Mouse (Mus musculus): Measurements from ENCODE around the gene Gm10799.

- TF ChIP-seq POLR2A (IDR thresholded peaks at IDR 0.05; ENCODE audit: extremely low read depth, insufficient read depth, low read length) (no peak), CTCF (IDR thresholded peaks at IDR 0.05; ENCODE audit: extremely low read depth, insufficient read depth, low read length) (no peak)
Observed at GRCm38 (mm10) chr2:104109528-104109927, 41.2 kb upstream of the Gm10799 start.
